Mouse (Mus musculus) heart, adult 9 months (tissue): ENCODE measurements around the gene Myo10.
A peak's percentile ranks its signal among the peaks of the same experiment; 100 is the strongest.

Source experiments
- DNase-seq, 2 experiments: peaks; one replicate each; pipeline ENCODE4 v3.0.0; 2022; ENCODE audit warnings: low spot score in 2 of 2

The Myo10 gene

GRCm38 (mm10) chr15:25801726-25802125 lies 179.4 kb downstream of the Myo10 start:
- DNase-seq: no peak

- no peak for DNase-seq
These were observed 179.9 kb downstream of the Myo10 start for GRCm38 (mm10) chr15:25802194-25802593.

- no peak for DNase-seq
These were observed 180.8 kb downstream of the Myo10 start for GRCm38 (mm10) chr15:25803111-25803510.

GRCm38 (mm10) chr15:25805336-25806110 lies 183.2 kb downstream of the Myo10 start:
- DNase-seq: peak; percentile 33 to 62

- no peak for DNase-seq
These were observed 184.0 kb downstream of the Myo10 start for GRCm38 (mm10) chr15:25806363-25806762.

GRCm38 (mm10) chr15:25806878-25807277 lies 184.6 kb downstream of the Myo10 start:
- DNase-seq: no peak

GRCm38 (mm10) chr15:25808677-25809460 lies 186.5 kb downstream of the Myo10 start:
- no peak for DNase-seq

GRCm38 (mm10) chr15:25809669-25810068 lies 187.3 kb downstream of the Myo10 start:
- DNase-seq: no peak

- peak; percentile 8 to 17 for DNase-seq
These were observed 189.5 kb downstream of the Myo10 start for GRCm38 (mm10) chr15:25811834-25812250.

- no peak for DNase-seq
These were observed 190.2 kb downstream of the Myo10 start for GRCm38 (mm10) chr15:25812479-25812878.

GRCm38 (mm10) chr15:25814535-25814934 lies 192.2 kb downstream of the Myo10 start:
- DNase-seq: no peak

GRCm38 (mm10) chr15:25817191-25817590 lies 194.9 kb downstream of the Myo10 start:
- no peak for DNase-seq

- no peak for DNase-seq
These were observed 199.7 kb downstream of the Myo10 start for GRCm38 (mm10) chr15:25821981-25822380.

GRCm38 (mm10) chr15:25822656-25823055 lies 200.3 kb downstream of the Myo10 start:
- DNase-seq: no peak

GRCm38 (mm10) chr15:25826531-25826961 lies 204.2 kb downstream of the Myo10 start:
- DNase-seq: no peak

GRCm38 (mm10) chr15:25828464-25828863 lies 206.1 kb downstream of the Myo10 start:
- DNase-seq: peak in 1 of 2 experiments; percentile 43

GRCm38 (mm10) chr15:25830426-25830825 lies 208.1 kb downstream of the Myo10 start:
- peak in 1 of 2 experiments; percentile 24 for DNase-seq

GRCm38 (mm10) chr15:25834282-25834681 lies 212.0 kb downstream of the Myo10 start:
- no peak for DNase-seq

GRCm38 (mm10) chr15:25834920-25835674 lies 212.8 kb downstream of the Myo10 start:
- no peak for DNase-seq

- DNase-seq: no peak
These were observed 220.2 kb downstream of the Myo10 start for GRCm38 (mm10) chr15:25842462-25843085.
